Mouse (Mus musculus): ENCODE data around the gene Ncoa4. TPM values are rescaled to one million over a fixed set of nuclear protein-coding genes. Genes with fewer than 3 reads are reported as not detected.
"Not testable (repeated sequence)": the region's sequence is repeated elsewhere in the genome, so short reads cannot be mapped to it uniquely, and the experiment has no call there.

Ncoa4 gene
- 89.3 and 89.6 TPM in 2 replicates for total RNA-seq (2017)

DNA sequence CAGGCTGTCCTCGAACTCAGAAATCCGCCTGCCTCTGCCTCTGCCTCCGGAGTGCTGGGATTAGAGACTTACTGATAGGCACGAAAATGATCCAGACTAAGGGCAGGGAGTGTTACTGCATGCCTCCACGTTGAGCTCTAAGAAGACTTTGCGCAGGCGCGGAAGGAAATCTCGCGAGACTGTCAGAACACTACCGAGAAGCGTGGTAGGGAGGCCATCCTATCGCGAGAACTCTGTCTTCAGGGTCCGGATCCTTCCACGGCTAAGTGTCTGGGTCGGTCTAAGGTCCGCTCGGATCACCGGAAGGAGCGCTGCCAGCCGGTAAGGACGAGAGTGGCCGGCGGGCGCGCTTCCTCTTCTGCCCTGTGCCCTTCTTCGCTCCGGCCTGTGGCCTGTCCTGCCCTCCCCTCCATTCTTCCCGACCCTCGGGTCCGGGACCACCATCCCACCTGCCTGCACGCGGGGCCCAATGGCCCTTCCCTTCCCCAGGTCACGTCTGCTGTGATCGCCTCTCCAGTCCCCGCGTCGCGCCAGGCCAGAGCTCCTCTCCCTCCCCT, at the start of gene Ncoa4:
Ncoa4 (plus strand) TSS at position 176 of the 557 bp plus-strand sequence.
- ATAC-seq (ENCODE audit: extremely low read depth, insufficient number of reproducible peaks, low FRiP score, poor library complexity, severe bottlenecking) = peak; percentile 89

DNA sequence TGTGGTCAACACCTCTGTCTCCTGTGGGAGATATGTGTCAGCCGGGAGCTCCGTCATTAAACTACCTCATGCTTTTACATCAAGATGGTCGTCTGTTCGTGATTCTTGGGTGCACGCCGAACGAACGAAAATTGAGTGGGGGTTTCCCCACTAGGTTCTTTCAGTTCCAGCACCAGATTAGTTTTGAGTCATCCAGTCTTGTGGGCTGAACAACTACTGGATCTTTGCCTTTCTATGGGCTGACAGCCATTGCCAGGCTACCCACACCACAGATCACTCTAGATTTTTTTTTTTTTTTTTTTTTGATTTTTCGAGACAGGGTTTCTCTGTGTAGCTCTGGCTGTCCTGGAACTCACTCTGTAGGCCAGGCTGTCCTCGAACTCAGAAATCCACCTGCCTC, 47.5 kb upstream of the Ncoa4 start:
- ATAC-seq (ENCODE audit: extremely low read depth, insufficient number of reproducible peaks, low FRiP score, poor library complexity, severe bottlenecking) = not testable (repeated sequence)

DNA sequence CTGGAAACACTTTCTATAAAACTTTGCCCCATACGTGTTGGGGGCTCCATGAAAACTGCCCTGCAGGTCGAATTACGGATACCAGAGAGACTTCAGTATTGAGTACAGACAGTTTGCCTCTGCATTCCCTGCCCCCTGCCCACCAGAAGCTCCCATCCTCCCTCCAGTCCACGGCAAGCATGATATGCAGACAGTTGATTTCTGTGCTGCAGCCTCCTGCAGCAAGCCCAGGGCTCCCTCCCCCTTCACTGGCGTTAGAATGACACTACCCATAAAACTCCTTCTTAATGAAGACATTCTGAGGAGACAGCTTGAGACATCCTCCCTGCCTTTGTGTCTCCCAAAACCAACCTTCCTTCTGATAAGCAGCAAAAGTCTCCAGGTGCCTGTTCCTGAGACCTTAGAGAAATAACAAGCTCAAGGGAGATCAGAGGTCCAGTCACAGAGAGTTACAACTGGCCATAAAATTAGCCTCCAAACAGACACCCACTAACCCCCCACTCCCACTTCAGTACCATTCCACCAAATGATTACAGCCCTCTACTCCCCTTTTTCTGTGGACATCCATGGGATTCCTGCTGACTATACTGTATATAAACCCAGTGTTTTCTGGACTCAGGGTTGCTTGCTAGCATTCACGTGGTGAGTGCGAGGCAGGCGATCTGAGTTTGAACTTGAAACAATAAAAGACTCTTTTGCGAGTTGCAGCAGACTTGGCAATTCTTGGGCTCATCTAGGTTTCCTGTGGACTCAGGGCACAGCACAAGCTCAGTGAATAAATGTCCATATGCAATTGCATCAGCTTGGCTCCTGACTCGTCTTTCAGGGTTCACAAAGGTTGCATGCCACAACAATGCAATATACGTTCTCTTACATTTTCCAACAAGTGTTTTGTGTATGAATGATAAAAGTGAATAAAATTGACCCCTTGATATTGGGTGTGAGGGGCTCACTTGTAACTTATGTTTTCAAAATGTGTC, 38.4 kb upstream of the Ncoa4 start:
- no peak for ATAC-seq (ENCODE audit: extremely low read depth, insufficient number of reproducible peaks, low FRiP score, poor library complexity, severe bottlenecking)

DNA sequence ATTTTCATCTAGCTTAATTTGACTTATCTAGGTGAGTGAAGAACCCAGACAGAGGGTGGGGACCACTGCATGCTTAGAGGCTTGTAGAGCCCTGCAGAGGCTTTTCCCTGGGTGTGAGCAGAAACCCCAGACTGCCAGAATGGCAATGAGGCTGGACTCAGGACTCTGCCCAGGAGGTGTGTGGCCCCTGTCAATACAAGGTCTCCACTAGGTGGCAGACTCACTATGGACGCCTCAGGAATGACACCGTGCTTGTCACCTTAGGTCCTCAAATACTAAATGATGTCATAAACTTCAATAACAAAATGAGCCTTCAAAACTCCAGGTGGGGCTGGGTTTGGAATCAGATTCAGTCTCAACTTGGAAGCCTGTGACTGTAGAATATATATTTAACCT, 37.7 kb upstream of the Ncoa4 start:
- ATAC-seq (ENCODE audit: extremely low read depth, insufficient number of reproducible peaks, low FRiP score, poor library complexity, severe bottlenecking) = peak; percentile 67

DNA sequence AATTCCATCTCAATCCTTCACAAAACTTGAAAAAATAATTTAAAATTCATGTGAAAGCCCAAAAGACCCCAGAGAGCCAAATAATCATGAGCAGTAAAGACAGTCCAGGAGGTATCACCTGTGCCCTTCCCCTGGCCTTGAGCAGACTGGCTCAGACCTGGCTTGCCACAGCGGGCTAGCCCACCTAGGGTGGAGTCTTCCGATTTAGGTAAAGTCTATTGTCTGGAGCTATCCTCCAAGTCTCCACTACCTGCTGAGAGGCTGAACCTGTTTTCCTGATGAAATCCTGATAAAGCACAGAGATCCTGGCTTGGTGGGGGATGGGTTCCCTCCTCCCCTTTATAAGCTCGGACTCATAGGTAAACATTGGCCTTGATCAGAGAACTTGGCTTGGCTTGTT, 35.4 kb upstream of the Ncoa4 start:
- no peak for ATAC-seq (ENCODE audit: extremely low read depth, insufficient number of reproducible peaks, low FRiP score, poor library complexity, severe bottlenecking)

DNA sequence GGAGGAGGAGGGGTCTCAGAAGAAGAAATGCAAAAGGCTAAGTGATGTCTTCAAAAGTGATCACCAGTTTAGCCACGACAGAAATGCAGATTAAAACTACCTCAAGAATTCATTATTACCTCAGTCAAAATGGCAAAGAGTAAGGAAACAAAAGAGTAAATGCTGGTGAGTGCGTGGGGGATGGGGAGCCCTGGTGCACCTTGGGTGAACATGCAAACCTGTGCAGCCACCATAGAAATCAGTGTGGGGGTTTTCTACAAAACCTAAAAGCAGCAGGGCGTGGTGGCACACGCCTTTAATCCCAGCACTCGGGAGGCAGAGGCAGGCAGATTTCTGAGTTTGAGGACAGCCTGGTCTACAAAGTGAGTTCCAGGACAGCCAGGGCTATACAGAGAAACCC, 34.4 kb upstream of the Ncoa4 start:
- ATAC-seq (ENCODE audit: extremely low read depth, insufficient number of reproducible peaks, low FRiP score, poor library complexity, severe bottlenecking) = not testable (repeated sequence)

DNA sequence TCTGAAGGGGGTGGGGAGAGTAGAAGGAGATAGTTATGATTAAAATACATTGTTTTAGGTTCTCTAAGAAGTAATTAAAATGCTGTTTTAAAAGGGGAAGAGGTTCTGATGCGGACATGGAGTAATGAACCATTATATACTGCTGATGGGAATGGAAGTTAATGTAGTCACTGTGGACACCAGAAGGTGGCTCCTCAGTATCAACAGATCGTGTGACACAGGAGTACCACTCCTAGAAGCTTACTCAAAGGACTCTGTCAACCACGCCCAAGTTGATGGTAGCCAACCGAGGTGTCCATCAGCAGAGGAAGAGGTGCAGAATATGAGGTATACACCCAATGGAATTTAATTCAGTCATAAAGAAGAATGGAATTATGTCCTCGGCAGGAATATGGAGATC, 31.3 kb upstream of the Ncoa4 start:
- ATAC-seq (ENCODE audit: extremely low read depth, insufficient number of reproducible peaks, low FRiP score, poor library complexity, severe bottlenecking) = no peak

DNA sequence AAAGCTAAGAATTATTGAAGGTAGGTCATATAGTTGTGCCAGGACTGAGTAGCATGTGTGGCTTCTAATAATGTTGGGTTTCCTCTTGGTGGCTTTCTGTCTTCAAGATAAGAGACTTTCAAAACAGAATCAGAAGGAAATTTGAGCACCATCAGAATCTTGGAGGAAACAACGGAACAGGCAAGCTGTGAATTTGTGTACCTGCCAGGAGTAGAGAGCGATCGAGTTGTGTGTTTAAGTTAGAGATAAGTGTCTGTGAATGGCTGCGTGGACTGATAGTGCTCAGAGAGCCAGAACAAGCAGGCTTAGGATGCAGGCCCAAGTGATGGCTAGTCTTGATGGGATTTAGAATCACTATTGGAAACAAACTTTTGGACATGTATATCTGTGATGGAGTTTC, 27.8 kb upstream of the Ncoa4 start:
- no peak for ATAC-seq (ENCODE audit: extremely low read depth, insufficient number of reproducible peaks, low FRiP score, poor library complexity, severe bottlenecking)

DNA sequence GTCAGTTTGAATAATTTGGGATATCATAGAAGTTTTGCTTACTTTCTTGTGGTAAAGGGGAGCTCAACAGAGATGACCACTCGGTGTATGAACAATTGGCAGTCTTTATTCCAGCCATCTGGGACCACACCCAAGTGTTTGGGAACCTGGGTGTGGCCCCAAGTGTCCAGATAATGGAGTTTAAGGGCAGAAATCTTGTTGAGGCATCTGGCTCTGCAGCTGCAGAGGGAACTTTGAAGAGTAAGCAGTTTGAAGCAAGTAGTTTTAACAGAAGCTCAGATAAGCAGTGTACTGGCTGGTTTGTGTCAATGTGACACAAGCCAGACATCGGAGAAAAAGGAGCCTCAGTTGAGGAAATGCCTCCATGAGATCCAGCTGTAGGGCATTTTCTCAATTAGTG, 25.4 kb upstream of the Ncoa4 start:
- ATAC-seq (ENCODE audit: extremely low read depth, insufficient number of reproducible peaks, low FRiP score, poor library complexity, severe bottlenecking) = no peak

DNA sequence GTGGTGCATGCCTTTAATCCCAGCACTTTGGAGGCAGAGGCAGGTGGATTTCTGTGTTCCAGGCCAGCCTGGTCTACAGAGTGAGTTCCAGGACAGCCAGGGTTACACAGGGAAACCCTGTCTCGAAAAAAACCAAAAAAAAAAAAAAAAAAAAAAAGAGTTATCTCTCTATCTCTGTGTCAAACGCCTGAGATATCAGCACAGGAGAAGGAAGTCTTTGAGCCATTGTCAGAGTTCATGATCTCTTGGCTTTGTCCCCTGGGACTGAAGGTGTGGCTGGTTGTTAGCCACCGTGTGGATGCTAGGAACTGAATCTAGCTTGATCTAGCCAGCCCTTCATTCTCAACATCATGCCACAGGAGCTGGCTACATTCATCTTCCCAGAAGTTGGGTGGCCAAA, 23.2 kb upstream of the Ncoa4 start:
- not testable (repeated sequence) for ATAC-seq (ENCODE audit: extremely low read depth, insufficient number of reproducible peaks, low FRiP score, poor library complexity, severe bottlenecking)

DNA sequence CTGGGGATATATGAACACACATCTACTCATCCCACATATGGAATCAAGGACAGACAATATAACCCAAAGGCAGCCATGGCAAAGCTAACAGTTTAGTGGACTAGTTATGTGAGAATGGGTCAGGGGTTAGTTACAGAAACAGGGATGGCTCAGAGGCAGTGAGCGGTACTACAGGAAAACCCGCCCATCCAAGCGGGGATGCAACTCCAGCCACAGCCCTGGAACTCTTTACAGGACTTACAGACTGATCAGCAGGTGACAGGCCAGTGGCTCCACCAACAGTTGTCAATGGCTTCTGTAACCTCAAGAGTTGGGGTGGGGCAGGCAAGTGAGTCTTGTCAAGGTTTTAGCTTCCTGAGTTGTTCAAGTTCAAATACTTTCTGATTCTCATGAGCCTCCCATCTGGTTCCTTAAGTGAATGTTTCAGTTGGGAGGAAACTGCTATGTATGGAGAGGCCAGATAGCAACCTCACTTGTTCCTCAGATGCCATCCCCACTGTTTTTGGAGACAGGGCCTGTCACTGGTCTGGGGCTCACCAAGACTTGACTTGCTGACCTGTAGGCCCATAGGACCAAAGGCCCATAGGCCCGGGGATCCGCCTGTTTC, 19.2 kb upstream of the Ncoa4 start:
- no peak for ATAC-seq (ENCODE audit: extremely low read depth, insufficient number of reproducible peaks, low FRiP score, poor library complexity, severe bottlenecking)

DNA sequence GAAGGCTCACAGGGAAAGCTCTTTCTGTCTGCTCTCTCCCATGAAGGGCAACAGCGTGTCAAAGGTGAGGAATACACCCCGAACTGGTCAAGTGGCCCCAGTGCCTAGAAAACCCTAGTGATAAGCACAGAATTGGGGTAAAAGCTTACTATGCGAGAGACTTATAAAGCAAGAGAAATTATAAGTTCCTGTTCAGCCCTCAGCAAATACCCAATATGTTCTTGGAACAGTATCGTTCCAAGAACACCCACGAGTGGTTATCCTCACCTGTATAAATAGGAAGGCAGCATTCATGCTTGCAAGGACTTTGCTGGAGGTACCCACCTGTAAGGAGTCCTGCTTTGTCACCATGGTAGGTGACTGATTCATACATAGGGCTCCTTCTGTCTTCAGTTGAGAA, 17.9 kb upstream of the Ncoa4 start, which contains the start of gene Msmb:
Msmb (plus strand) TSS at position 301 of the 400 bp plus-strand sequence.
- no peak for ATAC-seq (ENCODE audit: extremely low read depth, insufficient number of reproducible peaks, low FRiP score, poor library complexity, severe bottlenecking)

DNA sequence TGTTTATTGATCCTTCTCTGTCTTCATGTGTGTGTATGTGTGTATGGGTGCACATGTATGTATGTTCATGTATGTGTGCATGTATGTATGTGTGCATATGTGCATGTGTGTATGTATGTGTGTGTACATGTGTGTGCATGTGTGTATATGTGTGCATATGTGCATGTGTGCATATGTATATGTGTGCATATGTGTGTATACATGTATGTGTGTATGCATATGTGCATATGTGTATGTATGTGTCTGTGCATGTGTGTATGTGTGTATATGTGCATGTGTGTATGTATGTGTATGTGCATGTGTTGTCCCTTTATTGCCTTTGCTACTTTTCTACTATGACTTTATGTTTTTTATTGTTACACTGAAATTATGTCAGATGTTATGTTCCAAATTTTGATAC, 14.9 kb upstream of the Ncoa4 start:
- no peak for ATAC-seq (ENCODE audit: extremely low read depth, insufficient number of reproducible peaks, low FRiP score, poor library complexity, severe bottlenecking)

DNA sequence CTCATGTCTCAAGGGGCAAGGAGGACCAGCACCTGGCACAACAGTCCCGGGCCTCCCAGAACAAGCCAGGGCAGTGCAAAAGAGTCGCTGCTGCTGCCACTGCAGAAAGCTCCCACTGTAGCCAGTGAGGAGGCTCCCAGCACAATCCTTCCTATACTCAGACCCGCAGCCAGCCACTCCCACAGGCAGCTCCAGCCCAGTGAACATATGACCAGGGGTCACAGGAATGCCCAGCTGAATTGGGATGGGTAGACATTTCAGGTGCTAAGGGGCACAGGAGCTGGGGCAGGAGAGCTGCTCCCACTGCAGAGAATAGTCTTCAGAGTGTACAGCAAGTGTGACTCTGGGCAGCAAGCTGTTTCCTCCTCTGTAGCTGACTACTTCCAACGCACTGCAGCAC, 14.3 kb upstream of the Ncoa4 start:
- ATAC-seq (ENCODE audit: extremely low read depth, insufficient number of reproducible peaks, low FRiP score, poor library complexity, severe bottlenecking) = no peak

DNA sequence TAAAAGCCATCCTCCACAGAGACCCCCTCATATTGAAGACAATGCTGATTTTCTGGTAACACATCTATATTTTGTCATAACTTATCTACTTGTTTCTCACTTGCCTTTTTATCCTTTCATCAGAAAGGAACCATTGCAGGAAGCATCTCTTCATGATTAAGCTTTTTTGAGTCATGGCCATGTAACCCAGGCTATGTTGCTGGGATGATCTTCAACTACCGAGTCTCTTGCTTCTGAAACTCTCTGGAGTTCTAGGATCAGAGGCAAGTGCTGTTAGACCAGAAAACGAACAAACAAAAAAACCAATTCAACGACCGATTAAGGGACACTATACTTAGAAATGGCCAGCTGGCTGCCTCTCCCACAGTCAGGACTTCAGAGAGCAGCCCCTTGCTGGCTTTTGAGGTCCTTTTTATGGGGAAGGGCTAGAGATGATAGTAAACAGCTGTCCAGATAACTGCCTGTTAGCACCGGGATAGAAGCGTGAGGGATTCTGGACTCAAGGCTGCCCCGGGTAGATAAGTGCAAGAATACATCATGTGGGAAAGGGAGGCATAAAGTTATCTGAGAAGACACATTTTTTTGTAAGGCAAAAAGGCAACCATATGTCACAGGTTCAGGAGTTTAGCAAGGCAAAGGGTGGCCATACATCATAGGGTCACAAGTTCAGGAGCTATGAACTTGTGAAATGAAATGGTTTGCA, 13.7 kb upstream of the Ncoa4 start:
- no peak for ATAC-seq (ENCODE audit: extremely low read depth, insufficient number of reproducible peaks, low FRiP score, poor library complexity, severe bottlenecking)

DNA sequence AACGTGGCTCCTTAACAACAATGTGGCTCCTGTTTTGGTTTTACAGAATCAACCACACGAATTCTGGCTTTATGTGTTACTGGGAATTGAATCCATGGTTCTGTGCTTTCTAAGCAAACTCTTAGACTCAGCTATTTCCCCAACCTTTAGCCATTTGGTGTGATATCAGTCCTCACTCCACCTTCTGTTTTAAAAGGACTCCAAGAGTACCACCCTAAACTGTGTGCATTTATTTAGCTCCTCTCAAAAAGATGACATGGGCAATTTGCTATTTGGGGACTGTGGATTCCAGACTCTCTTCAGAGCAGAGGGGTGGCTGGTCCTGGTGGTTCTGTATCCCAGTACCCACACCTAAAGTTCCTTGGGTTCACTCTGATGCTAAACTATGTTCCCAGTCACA, 13.1 kb upstream of the Ncoa4 start:
- no peak for ATAC-seq (ENCODE audit: extremely low read depth, insufficient number of reproducible peaks, low FRiP score, poor library complexity, severe bottlenecking)

DNA sequence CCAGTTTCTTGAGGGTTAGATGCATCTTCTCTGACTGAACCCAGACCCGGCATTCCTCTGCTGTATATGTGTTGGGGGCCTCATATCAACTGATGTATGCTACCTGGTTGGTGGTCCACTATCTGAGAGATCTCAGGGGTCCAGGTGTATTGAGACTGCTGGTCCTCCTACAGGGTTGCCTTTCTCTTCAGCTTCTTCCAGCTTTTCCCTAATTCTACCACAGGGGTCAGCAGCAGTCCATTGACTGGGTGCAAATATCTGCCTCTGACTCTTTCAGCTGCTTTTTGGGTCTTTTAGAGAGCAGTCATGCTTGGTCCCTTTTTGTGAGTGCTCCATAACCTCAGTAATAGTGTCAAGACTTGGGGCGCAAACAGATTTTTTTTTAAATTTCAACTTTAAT, 8.8 kb upstream of the Ncoa4 start:
- no peak for ATAC-seq (ENCODE audit: extremely low read depth, insufficient number of reproducible peaks, low FRiP score, poor library complexity, severe bottlenecking)

DNA sequence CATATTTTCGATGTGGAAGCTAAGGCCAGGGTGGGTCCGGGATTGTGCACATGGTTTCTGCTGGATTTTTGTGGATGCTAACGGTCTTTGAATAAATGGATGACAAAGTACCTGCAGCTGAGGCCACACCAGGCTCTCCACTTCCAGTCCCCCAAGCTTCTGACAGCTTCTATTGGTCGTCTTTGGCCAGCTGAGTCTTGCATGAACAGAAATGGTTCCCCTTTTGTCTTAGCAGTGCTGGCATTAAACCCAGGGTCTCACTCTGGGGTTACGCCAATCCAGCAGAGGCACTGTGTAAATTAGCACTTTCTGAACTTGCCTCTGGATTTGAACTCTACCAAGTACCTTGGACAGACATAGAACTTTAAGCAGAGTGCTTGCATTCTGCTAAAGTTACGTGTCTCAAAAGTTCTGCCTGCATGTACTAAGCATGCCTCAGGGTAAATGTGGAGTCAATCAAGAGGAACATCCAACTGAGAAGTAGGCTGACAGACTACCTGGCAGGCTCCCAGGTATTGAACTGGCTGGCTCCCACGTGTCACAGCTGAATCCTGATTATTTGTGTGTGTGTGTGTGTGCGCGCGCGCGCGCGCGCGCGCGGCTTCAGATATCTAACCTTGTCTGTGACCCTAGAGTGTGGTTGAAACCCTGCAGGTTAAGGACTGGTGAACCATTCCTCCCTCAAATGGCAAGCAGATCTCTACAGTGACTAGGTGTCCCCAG, 7.3 kb upstream of the Ncoa4 start:
- no peak for ATAC-seq (ENCODE audit: extremely low read depth, insufficient number of reproducible peaks, low FRiP score, poor library complexity, severe bottlenecking)

DNA sequence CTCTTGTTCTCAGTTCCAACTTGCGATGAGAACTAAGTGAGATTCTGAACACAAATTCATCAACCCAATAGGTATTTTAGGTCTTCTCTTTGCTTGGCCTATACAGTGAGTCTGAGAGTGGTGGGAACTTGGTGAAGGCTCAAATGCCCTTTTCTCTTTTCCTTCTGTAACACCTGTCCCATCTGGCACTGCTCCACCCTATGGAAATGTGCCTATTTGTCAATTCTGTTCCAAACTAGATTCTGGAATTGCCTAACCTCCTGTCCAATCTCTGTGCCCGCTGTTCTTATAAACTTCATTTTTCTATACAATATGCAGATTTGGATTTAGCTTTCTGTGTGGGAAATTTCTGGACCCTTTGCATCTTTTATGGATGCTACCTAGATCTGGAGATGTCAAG, 6.5 kb upstream of the Ncoa4 start:
- no peak for ATAC-seq (ENCODE audit: extremely low read depth, insufficient number of reproducible peaks, low FRiP score, poor library complexity, severe bottlenecking)
